Mouse (Mus musculus): ENCODE measurements around the gene Gucd1. TPM values are rescaled to one million over a fixed set of nuclear protein-coding genes. Genes with fewer than 3 reads are reported as not detected.

Gucd1 gene
- total and polyA plus RNA-seq, 2 experiments from 2014 or later: 16.0 to 44.9 TPM

DNA sequence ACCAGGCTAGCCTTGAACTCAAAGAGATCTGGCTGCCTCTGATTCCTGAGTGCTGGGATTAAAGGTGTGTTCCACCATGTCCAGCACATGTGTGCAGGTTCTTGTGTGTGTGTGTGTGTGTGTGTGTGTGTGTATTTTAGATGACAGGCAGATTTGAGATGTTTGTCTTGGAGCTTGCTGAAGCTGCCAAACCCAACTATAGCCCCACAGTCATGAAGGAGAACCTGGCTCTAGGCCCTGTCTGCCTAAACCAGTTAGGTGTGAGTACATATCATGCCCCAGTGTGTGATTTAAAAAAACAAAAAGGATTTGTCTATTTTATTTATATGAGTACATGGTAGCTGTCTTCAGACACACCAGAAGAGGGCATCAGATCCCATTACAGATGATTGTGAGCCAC, 21.9 kb downstream of the Gucd1 start:
- Histone ChIP-seq H3K36me3 (ENCODE audit: insufficient read depth) (no peaks in the 10 kb centered on the region), H3K9me3 (ENCODE audit: low read length) (no peaks in the 10 kb centered on the region), H3K27ac (ENCODE audit: low read depth, low read length) (no peak overlapping the region), H3K4me1 (ENCODE audit: insufficient read depth) (no peaks in the 10 kb centered on the region), H3K4me3 (ENCODE audit: low read depth, low read length) (no peak overlapping the region), H3K4me2 (ENCODE audit: low read depth) (no peak overlapping the region), H3K27me3 (ENCODE audit: insufficient read depth, low read length) (no peaks in the 10 kb centered on the region), H3K9ac (no peak overlapping the region)
- DNase-seq: no peak
- ATAC-seq: no peak
- TF ChIP-seq CTCF (IDR thresholded peaks at IDR 0.05; ENCODE audit: low read depth): no peak

DNA sequence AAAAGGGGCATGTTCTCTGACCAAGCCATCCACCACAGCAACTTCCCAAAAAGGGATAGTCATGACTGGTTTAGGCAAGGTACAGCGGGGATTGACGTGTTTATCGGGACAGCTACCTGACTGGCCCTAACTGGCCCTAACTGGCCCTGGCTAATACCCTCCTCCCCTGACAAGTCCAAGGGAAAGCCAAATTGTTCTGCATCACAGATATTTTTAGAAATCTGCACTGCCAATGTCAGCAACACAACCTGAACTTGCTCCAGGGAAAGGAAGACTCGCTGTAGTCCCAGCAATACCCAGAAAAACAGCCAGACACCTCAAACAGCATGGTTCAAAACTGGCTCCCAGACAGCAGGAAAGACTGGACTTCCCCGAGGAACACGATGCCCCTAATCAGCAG, 22.5 kb downstream of the Gucd1 start:
- DNase-seq (no peak), ATAC-seq (no peak)
- Histone ChIP-seq H3K27me3 (ENCODE audit: insufficient read depth, low read length) (no peaks in the 10 kb centered on the region), H3K27ac (ENCODE audit: low read depth, low read length) (no peak overlapping the region), H3K36me3 (ENCODE audit: insufficient read depth) (no peaks in the 10 kb centered on the region), H3K4me2 (ENCODE audit: low read depth) (no peak overlapping the region), H3K9ac (no peak overlapping the region), H3K4me1 (ENCODE audit: insufficient read depth) (no peaks in the 10 kb centered on the region), H3K4me3 (ENCODE audit: low read depth, low read length) (no peak overlapping the region), H3K9me3 (ENCODE audit: low read length) (no peaks in the 10 kb centered on the region)
- 80% methylated on average over 6 of the region's 6 CpGs for WGBS
- no peak for TF ChIP-seq CTCF (IDR thresholded peaks at IDR 0.05; ENCODE audit: low read depth)

DNA sequence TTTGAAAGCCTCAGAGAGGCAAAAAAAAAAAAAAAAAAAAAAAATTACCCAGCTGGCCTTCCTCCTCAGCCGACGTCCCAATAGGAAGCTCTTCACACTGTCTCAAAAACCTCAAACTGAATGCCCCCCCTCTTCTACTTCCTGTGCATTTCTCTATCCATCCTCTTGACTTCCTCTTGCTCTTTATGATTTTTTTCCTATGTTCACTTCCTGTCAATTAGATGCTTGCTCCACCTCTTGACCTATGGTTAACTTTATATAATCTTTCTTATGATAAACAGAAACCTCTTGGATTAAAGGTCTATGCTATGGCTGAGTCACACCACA, 25.9 kb downstream of the Gucd1 start:
- ATAC-seq (no peak), DNase-seq (no peak)
- Histone ChIP-seq H3K27me3 (ENCODE audit: insufficient read depth, low read length) (no peaks in the 10 kb centered on the region), H3K9ac (no peak overlapping the region), H3K4me2 (ENCODE audit: low read depth) (no peak overlapping the region), H3K9me3 (ENCODE audit: low read length) (no peaks in the 10 kb centered on the region), H3K36me3 (ENCODE audit: insufficient read depth) (no peaks in the 10 kb centered on the region), H3K27ac (ENCODE audit: low read depth, low read length) (no peak overlapping the region), H3K4me1 (ENCODE audit: insufficient read depth) (no peaks in the 10 kb centered on the region), H3K4me3 (ENCODE audit: low read depth, low read length) (no peak overlapping the region)
- no peak for TF ChIP-seq CTCF (IDR thresholded peaks at IDR 0.05; ENCODE audit: low read depth)
- 76% methylated on average over 2 of the region's 2 CpGs for WGBS

DNA sequence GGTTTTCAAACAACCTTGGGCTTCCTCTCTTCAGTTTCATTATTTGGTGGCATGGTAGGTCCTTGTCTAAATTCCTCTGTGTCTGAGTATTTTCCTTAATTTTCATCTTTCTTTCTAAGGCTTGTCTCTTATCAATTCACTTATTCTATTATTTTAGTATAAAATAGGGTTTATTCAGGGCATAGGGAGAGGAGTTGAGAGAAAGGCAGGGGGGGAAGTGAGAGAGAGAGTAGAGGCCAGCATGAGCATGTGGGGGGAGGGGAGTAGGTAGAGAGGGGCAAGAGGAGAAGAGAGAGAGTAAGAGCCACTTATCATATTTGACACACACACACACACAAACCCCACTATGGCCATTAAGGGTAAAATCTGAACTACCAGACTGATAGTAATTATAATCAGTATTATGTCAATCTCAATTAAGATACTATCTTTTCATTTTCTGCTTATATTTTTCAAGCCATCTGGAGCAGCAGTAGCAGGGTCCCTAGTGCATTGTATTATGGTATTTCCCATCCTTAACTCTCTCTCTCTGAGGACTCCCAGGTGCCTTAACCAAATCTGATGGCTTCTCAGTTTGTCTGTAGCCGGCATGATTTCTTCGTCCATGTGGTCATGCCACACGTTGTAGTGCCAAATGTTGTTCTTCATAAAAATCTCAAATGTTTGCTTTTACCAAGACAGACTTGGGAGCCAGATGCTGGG, 26.4 kb downstream of the Gucd1 start:
- no peak overlapping the region for H3K4me3 ChIP-seq (ENCODE audit: low read depth, low read length)
- no peak overlapping the region for H3K27ac ChIP-seq (ENCODE audit: low read depth, low read length)
- 77% methylated on average over 3 of the region's 3 CpGs for WGBS
- no peak for TF ChIP-seq CTCF (IDR thresholded peaks at IDR 0.05; ENCODE audit: low read depth)
- no peaks in the 10 kb centered on the region for H3K36me3 ChIP-seq (ENCODE audit: insufficient read depth)
- no peak overlapping the region for H3K4me2 ChIP-seq (ENCODE audit: low read depth)
- H3K9me3 ChIP-seq (ENCODE audit: low read length): no peaks in the 10 kb centered on the region
- DNase-seq (no peak), ATAC-seq (no peak)
- no peaks in the 10 kb centered on the region for H3K27me3 ChIP-seq (ENCODE audit: insufficient read depth, low read length)
- H3K4me1 ChIP-seq (ENCODE audit: insufficient read depth): no peaks in the 10 kb centered on the region
- H3K9ac ChIP-seq: no peak overlapping the region

DNA sequence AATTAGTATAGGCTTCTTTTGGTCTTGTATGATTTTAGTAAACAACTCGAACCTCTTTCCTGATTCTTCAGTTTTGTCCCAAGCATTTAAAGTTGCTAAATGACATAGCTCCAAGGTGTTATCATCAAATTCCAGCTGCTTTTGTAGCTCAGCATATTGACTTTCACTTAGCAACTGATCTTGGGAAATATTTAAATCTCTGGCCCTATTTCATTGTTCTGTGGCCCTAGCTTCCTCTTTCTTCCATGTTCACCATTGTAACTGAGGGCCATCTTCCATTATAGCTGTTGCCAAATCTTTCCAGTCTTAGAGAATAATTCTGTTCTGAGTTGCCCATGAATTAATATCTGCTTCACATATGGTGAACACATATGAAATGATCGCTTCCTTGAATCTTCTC, 27.0 kb downstream of the Gucd1 start:
- no peak overlapping the region for H3K4me2 ChIP-seq (ENCODE audit: low read depth)
- ATAC-seq (no peak), DNase-seq (no peak)
- no peak overlapping the region for H3K9ac ChIP-seq
- H3K4me3 ChIP-seq (ENCODE audit: low read depth, low read length): no peak overlapping the region
- 85% methylated on average over 2 of the region's 2 CpGs for WGBS
- H3K4me1 ChIP-seq (ENCODE audit: insufficient read depth): no peaks in the 10 kb centered on the region
- H3K27ac ChIP-seq (ENCODE audit: low read depth, low read length): no peak overlapping the region
- no peaks in the 10 kb centered on the region for H3K36me3 ChIP-seq (ENCODE audit: insufficient read depth)
- H3K27me3 ChIP-seq (ENCODE audit: insufficient read depth, low read length): no peaks in the 10 kb centered on the region
- TF ChIP-seq CTCF (IDR thresholded peaks at IDR 0.05; ENCODE audit: low read depth): no peak
- no peaks in the 10 kb centered on the region for H3K9me3 ChIP-seq (ENCODE audit: low read length)

DNA sequence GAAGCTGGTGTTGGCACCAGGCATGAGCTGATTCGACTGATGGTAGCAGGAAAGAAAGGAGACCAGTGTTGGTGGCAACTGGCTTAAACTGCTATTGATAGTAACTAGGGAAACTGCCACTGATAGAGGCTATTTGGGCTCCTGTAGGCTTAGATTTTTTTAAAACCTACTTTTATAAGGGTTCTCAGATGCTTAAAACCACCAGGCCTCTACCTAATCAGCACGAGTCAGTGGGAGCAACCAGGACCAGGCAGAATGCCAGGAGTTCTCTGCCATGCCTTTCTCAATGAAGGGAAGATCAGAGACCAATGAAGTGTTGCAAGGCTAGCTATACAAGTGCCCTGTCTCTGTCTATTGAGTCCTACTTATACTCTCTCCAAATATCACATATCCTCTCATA, 28.2 kb downstream of the Gucd1 start:
- no peak overlapping the region for H3K4me2 ChIP-seq (ENCODE audit: low read depth)
- no peaks in the 10 kb centered on the region for H3K4me1 ChIP-seq (ENCODE audit: insufficient read depth)
- no peak overlapping the region for H3K4me3 ChIP-seq (ENCODE audit: low read depth, low read length)
- H3K9ac ChIP-seq: no peak overlapping the region
- no peaks in the 10 kb centered on the region for H3K36me3 ChIP-seq (ENCODE audit: insufficient read depth)
- WGBS: 38% methylated on average over 2 of the region's 2 CpGs
- no peak for TF ChIP-seq CTCF (IDR thresholded peaks at IDR 0.05; ENCODE audit: low read depth)
- no peak overlapping the region for H3K27ac ChIP-seq (ENCODE audit: low read depth, low read length)
- no peaks in the 10 kb centered on the region for H3K9me3 ChIP-seq (ENCODE audit: low read length)
- no peaks in the 10 kb centered on the region for H3K27me3 ChIP-seq (ENCODE audit: insufficient read depth, low read length)
- no peak for ATAC-seq
- DNase-seq: no peak

DNA sequence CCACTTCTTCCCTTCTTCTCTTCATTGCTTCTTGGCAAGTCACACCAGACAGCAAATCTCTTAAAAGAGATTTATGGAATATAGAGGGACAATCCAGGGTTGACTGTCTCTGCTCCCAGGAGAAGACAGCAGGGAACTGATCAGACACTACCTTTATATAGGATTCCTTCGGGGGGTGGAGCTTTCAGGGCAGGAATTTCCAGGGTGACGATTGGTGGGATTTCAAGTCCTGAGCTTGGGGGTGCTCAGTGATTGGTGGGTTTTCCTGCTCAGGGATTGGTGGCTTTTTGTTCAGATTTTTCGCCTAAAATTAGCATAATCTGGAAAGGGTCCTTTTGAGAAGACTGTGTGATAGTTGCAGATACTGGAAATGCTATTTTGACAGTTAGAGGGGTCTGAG, 30.6 kb downstream of the Gucd1 start:
- Histone ChIP-seq H3K9ac (no peak overlapping the region), H3K36me3 (ENCODE audit: insufficient read depth) (no peaks in the 10 kb centered on the region), H3K27ac (ENCODE audit: low read depth, low read length) (no peak overlapping the region), H3K27me3 (ENCODE audit: insufficient read depth, low read length) (no peaks in the 10 kb centered on the region), H3K4me3 (ENCODE audit: low read depth, low read length) (no peak overlapping the region), H3K4me1 (ENCODE audit: insufficient read depth) (no peaks in the 10 kb centered on the region), H3K9me3 (ENCODE audit: low read length) (no peaks in the 10 kb centered on the region), H3K4me2 (ENCODE audit: low read depth) (no peak overlapping the region)
- ATAC-seq (no peak; the same call in 1 of the 2 replicates), DNase-seq (no peak)
- no peak for TF ChIP-seq CTCF (IDR thresholded peaks at IDR 0.05; ENCODE audit: low read depth)
- 63% methylated on average over 3 of the region's 3 CpGs for WGBS
